Mouse (Mus musculus) NIH3T3 (cell line): ENCODE measurements at regions not wholly inside any gene's neighbourhood (a gene's known extent, or its start where the extent isn't known, plus 50 kb on each side); places are given as distances from the start of the nearest gene placed in this dataset.

Source experiments
- DNase-seq: peaks from one replicate; pipeline ENCODE4 v3.0.0-alpha.2; 2012; ENCODE audit warnings: low read depth

DNA sequence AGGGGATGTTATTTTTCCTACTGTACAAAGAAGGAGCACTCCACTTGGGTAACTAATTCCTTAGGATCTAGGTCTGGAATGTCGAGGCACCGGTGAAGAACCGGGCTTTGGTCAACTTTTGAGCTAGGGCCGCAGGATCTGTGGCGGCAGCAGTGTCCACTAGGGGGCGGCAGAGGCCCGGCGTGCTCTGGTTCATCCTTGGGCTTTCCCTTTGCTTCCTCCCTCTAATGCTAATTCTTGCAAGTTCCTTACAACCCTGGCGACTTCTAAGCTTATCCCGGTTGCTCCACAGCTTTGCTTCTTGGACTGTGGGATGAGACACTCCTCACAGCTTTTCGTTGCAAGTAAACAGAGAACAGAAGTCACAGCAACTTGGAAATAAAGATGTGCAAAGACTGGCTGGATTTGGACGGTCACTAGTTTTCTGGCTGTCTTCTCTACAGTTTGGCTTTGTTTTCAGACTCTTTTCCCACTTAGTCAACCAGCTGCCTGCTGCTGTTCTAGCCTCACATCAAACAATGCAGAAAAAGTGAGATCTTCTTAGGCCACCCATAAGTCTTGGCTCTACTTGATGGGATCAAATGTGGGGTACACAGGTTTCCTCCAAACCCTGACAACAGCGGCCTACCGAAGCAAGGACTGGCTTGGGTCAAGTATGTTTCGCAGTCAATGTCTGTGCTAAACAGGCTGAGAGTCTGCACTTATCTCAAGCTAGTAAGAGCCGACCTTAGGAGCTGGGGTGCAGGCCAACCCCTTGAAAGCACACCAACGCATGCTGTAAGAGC is 51.2 kb upstream of the Tmem72 start:
- peak; percentile 93 for DNase-seq

DNA sequence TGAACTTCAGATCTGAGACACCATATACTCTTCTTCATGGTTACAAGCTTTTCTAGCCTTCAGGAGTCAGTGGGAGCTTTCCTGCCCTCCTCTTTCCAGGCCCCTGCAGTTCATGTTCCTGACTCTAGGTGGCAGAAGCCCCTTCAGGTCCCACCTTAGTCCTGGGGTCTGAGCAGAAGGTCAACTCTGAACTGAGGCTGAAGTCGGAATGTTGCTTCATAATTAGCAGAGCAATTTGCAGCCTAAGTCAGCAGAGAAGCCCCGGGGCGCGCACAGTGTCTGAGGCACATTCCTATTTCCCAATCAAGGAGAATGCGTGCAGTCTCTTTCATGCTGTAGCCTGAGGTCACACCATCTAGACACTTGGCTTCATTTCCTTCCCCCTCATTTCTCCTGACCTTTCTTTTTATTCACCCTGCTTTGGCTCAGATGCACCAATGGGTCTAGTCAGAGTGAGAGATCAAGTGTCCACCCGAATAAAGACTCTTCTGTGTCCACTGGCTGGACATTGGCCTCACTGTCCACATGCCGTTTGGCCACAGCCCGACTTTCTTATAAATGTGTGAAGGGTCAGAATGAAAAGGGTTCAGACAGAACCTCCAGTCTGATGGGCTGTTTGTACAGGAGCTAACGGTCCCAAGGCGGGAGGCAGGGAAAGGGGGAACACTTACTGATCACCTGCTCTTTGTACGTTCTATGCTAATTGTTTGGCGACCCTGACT is 58.4 kb upstream of the Tmem72 start:
- DNase-seq = peak; percentile 36

DNA sequence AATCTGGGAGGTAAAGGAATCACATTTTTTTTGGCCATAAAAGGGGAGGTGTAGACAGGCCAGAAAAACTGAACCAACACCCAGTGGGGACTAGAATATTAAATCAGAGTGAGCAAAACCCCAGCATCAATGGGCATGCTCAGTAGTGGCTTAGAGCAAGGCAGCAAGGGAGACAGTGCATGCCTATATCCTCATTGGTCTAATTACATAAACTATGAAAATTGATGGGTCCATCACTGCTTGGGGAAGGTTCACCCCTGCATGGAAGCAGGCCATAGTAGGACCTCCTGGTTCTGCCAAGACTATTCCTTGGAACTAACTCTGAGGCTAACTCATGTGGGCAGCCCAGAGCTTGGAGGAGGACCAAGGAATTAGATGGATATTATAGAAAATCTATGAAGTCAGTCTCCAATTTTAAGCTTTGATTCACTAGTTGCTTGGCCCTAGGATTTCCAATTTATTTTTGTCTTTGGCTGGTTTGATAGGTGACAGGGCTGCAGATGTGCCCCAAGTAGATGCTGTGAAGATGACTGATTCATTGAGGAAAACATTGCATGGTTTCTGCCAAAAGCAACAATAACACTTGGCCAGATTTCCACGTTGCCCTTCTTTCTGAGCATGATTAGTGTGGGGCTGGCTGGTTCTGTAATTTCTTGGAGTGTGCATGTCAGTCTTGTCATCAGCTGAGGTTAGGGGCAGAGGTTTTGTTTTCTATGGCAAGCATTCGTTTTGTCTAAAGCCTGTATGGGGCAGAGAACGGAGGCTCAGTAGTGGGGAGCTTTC is 70.0 kb upstream of the Tmem72 start:
- peak; percentile 92 for DNase-seq

DNA sequence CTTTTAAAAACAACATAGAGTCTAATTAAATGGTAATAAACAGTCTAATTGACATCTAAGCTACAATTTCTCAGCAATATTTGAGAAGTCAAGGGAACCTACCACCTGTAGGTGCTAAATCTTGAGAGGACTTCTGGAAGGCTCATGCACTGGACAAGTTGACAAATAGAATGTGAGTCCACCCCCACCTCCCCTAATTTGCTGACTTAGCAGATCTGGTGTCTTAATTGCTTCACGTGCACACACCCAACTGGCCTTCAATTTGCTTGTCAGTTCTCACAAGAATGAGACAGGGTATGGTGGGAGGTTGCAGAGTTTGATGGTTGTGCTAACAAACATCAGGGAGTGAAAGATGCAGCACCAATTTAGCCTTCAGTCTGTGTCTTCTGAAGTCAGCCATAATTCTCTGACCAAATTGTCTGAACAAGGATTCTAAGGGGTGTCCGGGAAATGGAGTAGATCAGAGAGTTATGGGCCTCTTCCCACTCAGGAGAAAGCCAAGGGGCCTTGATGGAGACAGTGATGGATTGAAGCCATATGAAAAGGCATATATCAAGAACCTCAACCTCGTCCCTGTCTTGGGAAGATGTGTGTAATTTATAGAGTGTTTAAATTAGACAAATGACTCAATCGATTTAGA is 76.7 kb upstream of the Tmem72 start:
- no peak for DNase-seq

DNA sequence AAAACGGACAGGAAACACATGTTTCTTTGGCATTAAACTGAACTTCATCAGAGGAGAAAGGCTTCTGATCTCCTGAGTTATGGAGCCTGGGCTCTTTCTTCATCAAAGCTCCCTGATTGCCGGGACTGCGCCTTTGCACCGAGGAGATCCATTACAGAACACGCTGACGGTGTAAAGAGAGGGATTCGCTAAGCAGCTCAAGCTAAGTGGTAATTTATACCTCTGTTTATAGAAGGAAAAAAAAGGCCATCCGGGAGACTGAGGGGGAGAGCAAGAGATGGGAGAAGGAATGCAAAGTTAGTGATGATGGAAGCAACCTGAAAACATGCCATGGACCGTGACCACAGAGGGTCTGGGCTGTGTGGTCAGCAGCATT is 77.2 kb upstream of the Tmem72 start:
- DNase-seq = no peak

DNA sequence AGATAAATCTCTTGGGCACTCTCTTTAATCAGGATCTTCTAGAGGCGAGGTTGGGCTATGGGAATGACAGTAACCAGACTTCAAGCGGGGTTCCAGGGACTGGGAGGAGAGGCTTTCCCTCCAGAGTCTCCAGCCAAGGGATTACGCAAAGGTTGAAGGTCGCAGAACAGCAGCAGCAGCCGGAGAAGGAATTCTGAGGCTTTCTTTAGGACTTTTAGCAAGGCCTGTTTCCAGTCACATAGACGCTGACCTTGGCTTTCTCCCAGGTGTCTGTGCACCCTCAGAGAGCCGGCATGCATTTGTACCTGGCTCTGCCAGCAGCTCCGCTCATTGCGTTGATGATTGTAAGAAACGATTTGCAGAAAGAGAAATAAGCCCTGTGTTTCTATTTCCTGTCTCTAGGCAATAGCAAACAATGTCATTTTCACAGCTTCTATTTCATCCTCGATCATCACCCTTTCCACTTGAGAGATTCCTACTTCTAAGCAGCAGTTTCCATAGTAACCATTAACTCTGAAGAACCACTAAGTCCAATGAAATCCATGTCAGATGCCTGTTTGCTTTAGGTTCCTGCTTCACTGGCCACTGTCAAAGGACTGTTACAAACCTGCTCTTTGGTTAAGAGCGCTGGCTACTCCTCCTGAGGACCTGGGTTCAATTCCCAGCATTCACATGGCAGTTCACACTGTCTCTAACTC is 104.7 kb upstream of the Tmem72 start:
- peak; percentile 40 for DNase-seq

DNA sequence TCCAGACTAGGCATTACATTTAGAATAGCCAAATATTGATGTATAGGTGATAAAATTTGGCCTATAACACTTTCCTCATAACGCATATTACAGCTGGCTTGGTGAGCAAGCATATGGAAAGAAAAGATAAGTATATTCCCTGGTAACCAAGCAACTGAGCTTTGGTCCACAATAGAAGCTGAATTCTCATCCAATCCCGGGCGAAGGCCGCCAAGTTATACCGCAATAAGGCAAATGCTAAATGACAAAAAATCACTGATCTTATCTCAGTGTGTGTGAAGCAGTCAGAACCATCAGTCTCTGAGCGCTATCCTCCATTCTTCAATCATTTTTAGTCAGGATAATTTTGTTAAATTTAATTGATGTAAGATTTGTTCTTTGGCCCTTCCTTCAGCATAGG is 105.9 kb upstream of the Tmem72 start:
- DNase-seq = no peak

DNA sequence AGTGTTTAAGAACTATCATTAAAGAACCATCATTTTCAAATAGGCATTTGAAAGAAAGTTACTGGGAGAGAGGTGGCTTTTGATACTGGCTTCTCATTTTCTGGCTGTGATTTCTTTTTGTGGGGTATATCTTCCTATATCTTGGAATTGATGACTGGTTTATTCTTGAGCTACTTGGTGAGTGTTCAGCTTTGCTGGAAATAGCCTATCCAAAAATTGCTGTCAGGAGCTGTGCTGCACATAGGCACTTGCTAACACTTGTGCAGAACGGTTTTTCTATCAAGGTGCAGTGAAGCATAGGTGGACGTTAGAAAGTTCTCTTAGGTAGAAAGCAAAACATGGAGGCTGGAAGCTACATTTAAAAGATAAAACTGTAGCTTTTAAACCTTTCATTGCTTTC is 108.9 kb upstream of the Tmem72 start:
- DNase-seq = no peak

DNA sequence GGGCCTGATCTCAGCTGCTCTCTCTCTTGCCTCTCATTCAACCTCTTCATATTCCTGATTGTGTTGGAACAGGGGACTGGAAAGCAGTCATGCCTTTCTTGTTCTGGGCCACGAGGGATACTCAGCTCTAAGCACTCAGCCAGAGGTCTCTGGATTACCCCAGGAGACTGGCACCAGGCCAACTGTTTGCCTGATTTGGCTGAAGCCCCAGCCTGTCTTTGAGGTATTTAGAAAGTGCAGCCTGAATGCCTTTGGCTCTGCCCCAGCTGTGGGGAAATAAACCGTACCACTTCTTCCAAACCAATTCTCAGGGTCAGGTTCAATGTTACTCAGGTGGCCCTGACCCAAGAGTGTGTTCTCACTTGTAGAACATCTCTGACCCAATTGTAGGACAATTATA is 112.6 kb upstream of the Tmem72 start:
- DNase-seq = peak; percentile 81

DNA sequence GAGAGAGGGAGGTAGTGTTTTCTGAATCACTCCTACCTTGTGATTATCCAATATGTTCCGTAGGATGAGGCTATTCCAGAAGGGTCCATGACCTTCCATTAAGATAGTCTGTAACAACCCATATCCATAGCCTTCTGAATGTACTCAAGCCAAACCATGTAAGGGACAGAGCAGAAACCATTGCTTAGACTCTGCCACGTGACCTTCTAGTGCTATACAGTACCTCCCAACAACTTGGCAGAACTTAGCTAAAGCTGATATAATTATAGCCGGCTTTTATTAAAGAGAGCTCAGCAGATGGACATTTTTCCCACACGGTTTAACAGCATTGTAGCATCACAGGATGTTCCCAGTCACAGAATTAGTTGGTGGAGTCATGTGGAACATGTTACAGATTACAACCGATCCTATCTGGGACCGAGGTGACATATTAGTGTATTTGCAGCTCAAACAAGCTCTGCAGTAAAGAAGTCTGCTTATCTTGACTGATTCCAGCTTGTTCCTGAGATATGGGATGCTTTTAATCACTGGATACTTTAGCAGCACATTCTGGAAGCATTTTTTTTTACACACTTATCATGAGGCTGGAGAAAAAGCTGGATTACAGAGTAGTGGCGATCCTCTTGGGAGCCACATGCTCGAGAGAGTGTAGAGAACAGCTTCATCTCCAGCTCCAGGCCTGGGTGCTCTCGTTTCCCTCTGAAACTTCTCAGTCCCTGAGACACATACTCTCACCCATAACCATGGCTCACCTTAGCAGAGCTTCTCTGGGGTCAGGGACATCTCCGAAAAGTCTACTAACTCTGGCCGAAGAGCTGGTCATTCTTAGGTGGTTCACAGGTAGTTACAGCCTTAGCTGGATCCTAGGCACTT is 129.5 kb upstream of the Tmem72 start:
- DNase-seq = no peak

DNA sequence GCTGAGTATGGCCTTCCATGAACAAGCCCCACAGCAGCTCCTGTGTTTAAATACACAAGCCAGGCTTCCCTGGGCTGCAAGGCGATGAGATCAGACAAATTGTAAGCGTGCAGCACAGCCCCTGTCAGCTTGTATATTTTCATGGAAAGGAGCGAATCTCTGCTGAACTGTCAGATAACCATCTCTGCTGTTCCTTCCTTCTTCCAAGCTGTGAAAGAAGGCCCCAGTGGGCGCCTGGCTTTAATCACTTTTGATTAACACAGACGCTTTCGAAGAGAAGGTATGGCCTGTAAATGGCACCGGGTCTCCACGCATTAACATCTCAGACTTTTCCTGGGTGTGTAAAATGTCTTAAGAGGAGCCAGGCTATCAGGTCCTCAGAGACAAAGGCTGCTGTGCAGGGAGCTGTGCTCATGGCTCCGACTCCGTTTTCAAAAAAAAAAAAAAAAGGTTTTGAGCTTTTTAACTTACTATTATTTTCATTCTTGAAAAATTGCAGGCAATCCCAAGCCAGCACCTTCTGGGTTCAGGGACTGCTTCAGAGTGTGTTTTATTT is 131.9 kb upstream of the Tmem72 start:
- no peak for DNase-seq

DNA sequence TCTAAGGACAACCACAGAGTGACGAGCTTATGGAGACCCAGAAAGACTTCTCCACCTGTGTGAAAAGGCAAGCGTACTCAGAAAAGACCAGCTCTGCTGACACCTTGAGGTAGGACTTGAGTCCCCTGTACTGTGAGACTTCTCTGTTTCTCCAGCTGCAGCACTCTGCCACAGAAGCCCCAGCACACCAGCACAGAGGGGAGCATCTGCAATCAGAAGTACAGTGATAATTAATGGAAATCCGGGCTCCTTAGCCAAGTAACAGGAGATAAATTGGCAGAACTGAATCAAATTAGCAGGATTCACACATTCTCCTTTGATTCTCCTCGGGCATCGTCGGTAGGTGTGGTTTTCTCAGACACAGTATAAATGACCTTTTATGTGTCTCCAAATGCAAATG is 137.3 kb upstream of the Tmem72 start:
- DNase-seq = no peak

DNA sequence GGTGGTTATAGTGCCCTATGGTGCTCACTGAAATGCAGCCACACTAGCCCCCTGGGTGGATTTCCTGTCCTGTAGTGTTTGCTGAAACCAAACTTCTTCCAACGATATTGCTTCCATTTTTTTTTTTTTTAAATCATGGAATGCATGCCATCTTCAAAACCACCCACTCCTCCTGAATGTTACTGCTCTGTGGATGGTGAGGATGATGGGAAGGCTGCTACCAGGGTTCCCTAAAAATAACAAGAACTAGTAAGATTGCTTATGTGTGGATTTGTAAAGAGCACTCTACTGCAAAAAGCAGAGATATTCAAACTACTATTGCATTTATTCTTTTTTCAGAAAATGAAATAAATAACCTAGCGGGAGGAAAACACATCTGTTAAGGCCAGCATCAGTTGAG is 139.4 kb upstream of the Tmem72 start:
- DNase-seq = no peak

DNA sequence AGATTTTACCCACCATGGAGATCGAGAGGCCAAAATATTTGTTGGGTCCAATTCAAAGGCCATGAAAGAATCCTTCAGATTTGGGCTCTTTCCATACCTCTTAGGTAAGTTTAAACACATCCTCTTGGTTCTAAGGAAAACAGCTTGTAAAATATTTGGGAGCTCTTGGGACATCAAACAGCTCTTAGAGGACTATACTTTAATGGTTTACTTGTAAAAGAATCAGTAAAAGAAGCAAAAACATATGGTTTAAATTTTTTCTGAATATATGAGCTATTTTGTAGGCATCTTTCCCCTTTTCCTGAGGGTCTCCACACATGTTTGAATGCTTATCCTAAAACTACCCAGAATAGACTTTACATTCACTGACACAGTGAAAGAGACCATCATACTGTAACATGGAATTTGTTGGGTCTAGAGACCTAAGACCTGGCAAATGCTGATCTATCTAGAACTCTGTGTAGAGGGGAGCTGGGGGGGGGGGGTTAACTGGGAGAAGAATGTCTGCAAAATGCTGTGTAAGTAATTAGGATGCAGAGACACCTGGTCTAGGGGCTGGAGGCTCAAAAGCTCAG is 140.3 kb upstream of the Tmem72 start:
- no peak for DNase-seq

DNA sequence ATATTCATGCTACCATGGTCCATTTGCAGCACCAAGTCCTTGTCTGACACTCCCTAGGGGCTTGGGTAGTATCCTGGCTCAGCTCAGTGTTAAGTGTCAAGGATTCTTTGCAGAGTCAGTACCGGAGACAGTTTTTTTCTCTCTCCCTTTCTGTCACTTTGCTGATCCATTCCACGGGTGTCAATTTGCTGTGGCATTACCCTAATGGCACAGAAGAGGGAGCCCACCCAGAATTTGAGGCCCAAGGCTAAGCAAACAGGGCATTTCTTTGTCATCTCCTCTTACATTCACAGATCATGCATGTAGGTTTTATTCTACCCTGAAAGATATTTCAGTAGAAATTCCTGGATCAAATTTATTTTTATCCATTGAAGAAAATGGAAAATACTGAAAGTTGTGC is 146.4 kb upstream of the Tmem72 start:
- no peak for DNase-seq

DNA sequence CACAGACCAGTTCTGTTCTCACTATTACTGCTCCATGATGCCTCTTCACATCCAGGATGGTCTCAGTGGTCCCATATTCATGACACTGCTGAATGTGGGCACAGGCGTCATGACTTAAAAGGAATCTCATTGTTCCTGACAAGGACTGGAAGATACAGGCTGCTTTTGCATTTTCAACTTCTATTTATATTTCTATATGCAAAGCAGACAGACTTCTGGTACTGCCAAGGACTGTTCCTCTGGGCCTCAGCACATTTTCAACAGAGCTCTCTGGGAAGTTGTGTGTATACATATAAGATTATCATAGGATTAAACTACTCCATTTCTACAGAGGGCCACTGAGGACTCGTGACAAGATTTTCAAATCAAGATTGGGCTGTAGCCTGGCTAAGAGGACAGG is 146.9 kb upstream of the Tmem72 start:
- no peak for DNase-seq

DNA sequence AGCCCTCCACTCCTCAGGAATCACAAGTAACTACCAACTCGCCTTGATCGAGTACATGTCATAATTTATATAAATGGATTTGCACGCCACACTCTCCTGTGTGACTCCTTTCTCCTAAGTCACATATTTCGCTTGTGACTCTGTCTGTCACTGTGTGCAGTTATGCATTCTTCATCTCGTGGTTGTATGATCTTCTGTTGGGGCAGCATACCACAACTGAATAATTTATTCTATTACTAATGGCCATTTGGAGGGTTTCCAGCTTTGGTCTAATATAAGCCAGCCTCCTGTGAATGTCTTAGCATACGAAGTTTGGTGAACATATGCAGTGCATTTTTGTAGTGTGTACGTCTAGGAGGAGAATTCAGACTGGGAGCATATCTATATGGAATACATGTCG is 176.6 kb upstream of the Tmem72 start:
- peak; percentile 6 for DNase-seq

DNA sequence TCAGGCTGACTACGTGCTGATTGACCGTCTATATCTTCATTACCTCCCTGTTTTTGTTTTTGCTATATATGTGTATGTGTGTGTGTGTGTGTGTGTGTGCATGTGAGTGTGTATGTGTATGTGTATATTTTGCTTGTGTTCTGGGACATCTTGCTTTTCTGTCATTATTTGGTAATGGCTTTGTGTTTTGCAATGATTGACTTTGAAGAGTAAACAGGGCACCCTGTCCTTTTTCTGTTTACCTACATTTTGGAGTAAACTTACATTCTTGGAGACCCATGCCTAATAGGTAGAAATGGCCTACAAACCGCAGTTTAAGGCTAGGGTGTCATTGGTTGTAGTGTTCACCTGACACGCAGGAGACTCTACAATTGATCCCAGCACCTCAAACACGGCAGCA is 177.5 kb upstream of the Tmem72 start:
- DNase-seq = no peak

DNA sequence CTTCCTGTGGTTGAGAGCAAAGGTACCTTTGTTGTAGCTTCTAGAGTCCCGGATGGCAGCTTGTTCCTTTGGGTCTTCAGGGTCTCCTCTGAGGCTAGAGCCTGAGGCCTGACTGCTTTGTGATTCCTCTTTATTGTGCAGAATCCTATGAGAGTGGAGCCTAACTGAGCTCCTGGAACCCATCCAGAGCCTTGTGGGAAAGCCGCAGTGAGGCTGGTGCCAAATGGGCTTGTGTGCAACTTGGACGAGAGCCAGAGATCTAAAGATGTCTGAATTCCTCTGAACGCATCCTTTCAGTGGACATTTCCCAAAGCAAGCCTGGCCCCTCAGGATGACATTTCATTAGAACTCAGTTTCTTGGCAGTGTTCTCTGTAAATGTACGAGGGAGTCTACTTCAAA is 178.4 kb upstream of the Tmem72 start:
- DNase-seq = peak; percentile 82

DNA sequence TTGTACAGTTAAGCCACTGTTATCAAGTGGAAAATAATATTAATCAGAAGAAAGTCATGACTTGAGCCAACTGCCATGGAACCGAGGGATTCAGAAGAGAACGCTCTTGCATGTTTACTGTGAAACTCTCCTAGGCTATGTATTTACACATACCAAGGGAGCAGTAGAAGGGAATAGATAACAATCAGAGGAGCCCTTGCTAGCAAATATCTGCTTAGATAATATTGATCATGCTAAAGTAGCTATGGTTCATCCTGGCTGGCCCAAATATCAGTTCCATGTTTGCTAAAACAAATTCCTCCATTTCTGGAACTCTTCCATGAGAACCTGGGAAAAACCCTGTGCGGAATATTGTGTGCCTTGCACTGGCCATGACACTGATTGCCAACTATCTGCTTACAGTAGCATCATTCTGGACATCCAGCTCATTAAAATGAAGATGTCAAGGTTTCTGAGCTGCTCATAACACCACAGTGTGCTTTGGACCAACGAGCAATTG is 179.5 kb upstream of the Tmem72 start:
- DNase-seq = no peak
